In the genomic region with DNA sequence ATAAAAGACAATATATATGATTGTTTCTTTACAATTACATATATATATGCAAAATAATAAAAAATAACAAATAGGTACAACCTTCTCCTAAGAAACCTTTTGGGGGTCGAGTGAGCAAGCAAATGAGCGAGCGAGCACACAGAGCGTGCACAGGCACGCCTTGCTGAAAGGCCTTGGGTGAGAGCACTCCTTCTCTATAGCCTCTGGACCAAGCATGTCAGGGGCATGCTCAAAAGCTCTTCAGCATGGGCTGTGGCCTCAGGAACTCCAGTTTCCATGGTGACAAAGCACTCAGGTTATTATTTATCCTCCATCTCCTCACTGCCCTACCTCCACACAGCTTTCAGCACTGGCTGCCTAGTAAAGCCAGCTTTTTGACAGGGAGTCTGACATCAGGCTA, we compare ENCODE assay signal across 16 mouse cellular contexts. TPM values are rescaled to one million over a fixed set of nuclear protein-coding genes. Genes with fewer than 3 reads are reported as not detected.
DNase-seq lines count a peak whose midpoint lies in the region; ATAC-seq lines count a peak whose summit lies in the region.
"Had no signal": no experiment of that assay in that cellular context is flagged by ENCODE, and none has a peak within 500 bp of the region (broad histone marks: within the 10 kb centered on the region; RNA-seq: fewer than 3 reads in every experiment).

No protein-coding gene starts in this region.

- H3K4me1 ChIP-seq in forebrain, embryonic 15.5 days = no peaks in the 10 kb centered on the region
- no peaks in the 10 kb centered on the region for H3K4me1 ChIP-seq in forebrain, embryonic 16.5 days (replicated peaks; ENCODE audit: control insufficient read depth, insufficient read depth, low read length)
- H3K4me1 ChIP-seq in neural tube, embryonic 13.5 days (replicated peaks) = no peaks in the 10 kb centered on the region
- H3K4me1 ChIP-seq in lung, embryonic 15.5 days = peaks cover 8% of the 10 kb centered on the region; the same call in 1 of the 2 replicates

- 0 out of 2 replicates have a peak overlapping the region, but pooled peaks have one; percentile 11 for H3K27ac ChIP-seq in forebrain, embryonic 15.5 days (replicated peaks)
- H3K27ac ChIP-seq in forebrain, embryonic 16.5 days (ENCODE audit: low read length) = no peak overlapping the region
- H3K27ac ChIP-seq in neural tube, embryonic 13.5 days (replicated peaks) = no peak overlapping the region
- H3K27ac ChIP-seq in lung, embryonic 15.5 days = peak overlapping the region; percentile 35; the same call in 1 of the 2 replicates
- H3K27ac ChIP-seq: kidney, postnatal 0 days had no signal

- H3K4me3 ChIP-seq in forebrain, embryonic 15.5 days = no peak overlapping the region
- H3K4me3 ChIP-seq in forebrain, embryonic 16.5 days (replicated peaks; ENCODE audit: low read length) = no peak overlapping the region
- no peak overlapping the region for H3K4me3 ChIP-seq in neural tube, embryonic 13.5 days
- H3K4me3 ChIP-seq in lung, embryonic 15.5 days = no peak overlapping the region
- H3K4me3 ChIP-seq: erythroblast, embryonic 14.5 days had no signal

- no peak overlapping the region for H3K9ac ChIP-seq in forebrain, embryonic 15.5 days (replicated peaks)
- H3K9ac ChIP-seq in forebrain, embryonic 16.5 days (replicated peaks; ENCODE audit: low read depth, low read length) = no peak overlapping the region
- H3K9ac ChIP-seq in neural tube, embryonic 13.5 days = 0 out of 2 replicates have a peak overlapping the region, but pooled peaks have one; percentile 22
- no peak overlapping the region for H3K9ac ChIP-seq in lung, embryonic 15.5 days

- DNase-seq in neural tube, embryonic 10.5 days (ENCODE audit: extremely low spot score, low spot score) = no peak
- DNase-seq in kidney, postnatal 10 days = no peak
- no peak for DNase-seq in Muller cell, postnatal 12 days (ENCODE audit: inconsistent ontology term)
- DNase-seq in kidney, postnatal 36 days = no peak
- DNase-seq: B cell, adult 2 months; cerebellum, postnatal 36 days; heart, adult 18-20 months; layer of hippocampus, adult 9-11 months; thymus, postnatal 4 days had no signal

- WGBS in forebrain, embryonic 15.5 days = 69% methylated on average over 5 of the region's 5 CpGs
- WGBS in forebrain, embryonic 16.5 days = 63% methylated on average over 5 of the region's 5 CpGs
- WGBS in neural tube, embryonic 13.5 days = 87% methylated on average over 5 of the region's 5 CpGs
- 63% methylated on average over 5 of the region's 5 CpGs for WGBS in lung, embryonic 15.5 days

- ATAC-seq in forebrain, embryonic 15.5 days (replicated peaks) = no peak; the same call in 1 of the 2 replicates
- ATAC-seq in forebrain, embryonic 16.5 days = no peak
- no peak for ATAC-seq in neural tube, embryonic 13.5 days (ENCODE audit: low read depth)
- peak; percentile 80; the same call in 1 of the 2 replicates for ATAC-seq in lung, embryonic 15.5 days (ENCODE audit: borderline replicate concordance, extremely low read depth, low FRiP score, low TSS enrichment)

- no peaks in the 10 kb centered on the region for H3K27me3 ChIP-seq in forebrain, embryonic 15.5 days
- H3K27me3 ChIP-seq in forebrain, embryonic 16.5 days (replicated peaks; ENCODE audit: control insufficient read depth, insufficient read depth, low read length) = no peaks in the 10 kb centered on the region
- no peaks in the 10 kb centered on the region for H3K27me3 ChIP-seq in neural tube, embryonic 13.5 days
- no peaks in the 10 kb centered on the region for H3K27me3 ChIP-seq in lung, embryonic 15.5 days

- H3K36me3 ChIP-seq in forebrain, embryonic 15.5 days = no peaks in the 10 kb centered on the region
- H3K36me3 ChIP-seq in forebrain, embryonic 16.5 days (ENCODE audit: control insufficient read depth, insufficient read depth) = no peaks in the 10 kb centered on the region
- H3K36me3 ChIP-seq in neural tube, embryonic 13.5 days = peaks cover 3% of the 10 kb centered on the region
- peaks cover 23% of the 10 kb centered on the region for H3K36me3 ChIP-seq in lung, embryonic 15.5 days

- H3K9me3 ChIP-seq in forebrain, embryonic 15.5 days = no peaks in the 10 kb centered on the region
- no peaks in the 10 kb centered on the region for H3K9me3 ChIP-seq in forebrain, embryonic 16.5 days (ENCODE audit: control insufficient read depth, low read length)
- no peaks in the 10 kb centered on the region for H3K9me3 ChIP-seq in neural tube, embryonic 13.5 days
- H3K9me3 ChIP-seq in lung, embryonic 15.5 days = no peaks in the 10 kb centered on the region

- H3K4me2 ChIP-seq in forebrain, embryonic 15.5 days (replicated peaks) = no peak overlapping the region
- H3K4me2 ChIP-seq in forebrain, embryonic 16.5 days (ENCODE audit: low read length) = no peak overlapping the region
- H3K4me2 ChIP-seq in neural tube, embryonic 13.5 days = no peak overlapping the region
- H3K4me2 ChIP-seq in lung, embryonic 15.5 days = no peak overlapping the region

RNA-seq across cellular contexts. Expression of gene Slit1, which starts 23.2 kb away (rescaled TPM):
- polyA plus RNA-seq in forebrain, embryonic 15.5 days (2015; fragmentation: Nextera tagmentation; extraction: Ambion mirVana) = 17.5 and 21.0 TPM in 2 replicates
- 18.2 and 21.3 TPM in 2 replicates for polyA plus RNA-seq in forebrain, embryonic 16.5 days (2015; fragmentation: Nextera tagmentation; extraction: Ambion mirVana)
- polyA plus RNA-seq in neural tube, embryonic 13.5 days (2015; fragmentation: Nextera tagmentation; extraction: Ambion mirVana) = 34.2 and 35.8 TPM in 2 replicates
- 0.11 and 0.42 TPM in 2 replicates for polyA plus RNA-seq in lung, embryonic 15.5 days (2015; fragmentation: Nextera tagmentation; extraction: Ambion mirVana)
- polyA plus RNA-seq: heart, postnatal 0 days had no signal

RNA-seq across cellular contexts. Expression of gene Arhgap19, which starts 35.2 kb away (rescaled TPM):
- 10.6 and 11.2 TPM in 2 replicates for polyA plus RNA-seq in forebrain, embryonic 15.5 days (2015; fragmentation: Nextera tagmentation; extraction: Ambion mirVana)
- polyA plus RNA-seq in forebrain, embryonic 16.5 days (2015; fragmentation: Nextera tagmentation; extraction: Ambion mirVana) = 8.5 and 10.8 TPM in 2 replicates
- 6.2 and 7.6 TPM in 2 replicates for polyA plus RNA-seq in neural tube, embryonic 13.5 days (2015; fragmentation: Nextera tagmentation; extraction: Ambion mirVana)
- polyA plus RNA-seq in lung, embryonic 15.5 days (2015; fragmentation: Nextera tagmentation; extraction: Ambion mirVana) = 29.8 and 30.8 TPM in 2 replicates

Comparison
In these comparisons a context has a peak if more than half of its experiments do, and no peak if none do; other contexts are left out.
1. H3K27ac ChIP-seq: peak in forebrain, embryonic 15.5 days (single experiment) and lung, embryonic 15.5 days (single experiment); none in forebrain, embryonic 16.5 days (single experiment) and neural tube, embryonic 13.5 days (single experiment).
2. RNA of gene Slit1, which starts 23.2 kb away (polyA plus RNA-seq): 34.2 to 35.8 TPM in neural tube, embryonic 13.5 days, 18.2 to 21.3 TPM in forebrain, embryonic 16.5 days and 17.5 to 21.0 TPM in forebrain, embryonic 15.5 days; 0.11 to 0.42 TPM in lung, embryonic 15.5 days; every median in the first group is over 10 times any median in the second.